Mouse (Mus musculus) megakaryocyte, embryonic 14.5 days (primary cell): ENCODE results near the gene Mras.

Experiments
- FLI1 ChIP-seq: IDR thresholded peaks from 2 replicates; pipeline ENCODE4 v1.6.1; 2012; ENCODE audit warnings: low read length, inconsistent platforms, mixed read lengths
- GATA1 ChIP-seq: IDR thresholded peaks from 3 replicates; pipeline ENCODE4 v1.6.1; 2012; ENCODE audit warnings: mixed read lengths, low read length, inconsistent platforms, borderline replicate concordance

- TF ChIP-seq GATA1 (no peak), FLI1 (no peak)
Observed at GRCm38 (mm10) chr9:99389506-99389905, 47.7 kb downstream of the Mras start.
